9 mouse cellular contexts compared by ENCODE assay signal in genomic region chr2:91986071-91986470, GRCm38 (mm10). TPM values are rescaled to one million over a fixed set of nuclear protein-coding genes. Genes with fewer than 3 reads are reported as not detected.
DNase-seq lines count a peak whose midpoint lies in the region; ATAC-seq and TF ChIP-seq lines count a peak whose summit lies in the region.
"Had no signal": no experiment of that assay in that cellular context is flagged by ENCODE, and none has a peak within 500 bp of the region (broad histone marks: within the 10 kb centered on the region; RNA-seq: fewer than 3 reads in every experiment).

No protein-coding gene starts in this region.

- H3K27me3 ChIP-seq in heart, adult 2 months (ENCODE audit: control insufficient read depth, insufficient read depth, low read length), result no peaks in the 10 kb centered on the region
- H3K27me3 ChIP-seq in embryonic facial prominence, embryonic 10.5 days (replicated peaks; ENCODE audit: low read depth, poor library complexity, severe bottlenecking), result peaks cover 15% of the 10 kb centered on the region; the same call in 1 of the 2 replicates
- no peaks in the 10 kb centered on the region; the same call in 1 of the 2 replicates for H3K27me3 ChIP-seq in liver, embryonic 11.5 days (replicated peaks; ENCODE audit: control insufficient read depth, insufficient read depth, low read length)
- no peaks in the 10 kb centered on the region for H3K27me3 ChIP-seq in neural tube, embryonic 14.5 days (ENCODE audit: control insufficient read depth, insufficient read depth, low read length)

- H3K79me2 ChIP-seq in heart, adult 2 months (replicated peaks; ENCODE audit: control insufficient read depth, insufficient read depth, low read length), result no peaks in the 10 kb centered on the region

- no peak overlapping the region for H3K9ac ChIP-seq in heart, adult 2 months (ENCODE audit: low read depth, low read length)
- H3K9ac ChIP-seq in liver, embryonic 11.5 days (ENCODE audit: low read depth, low read length), result no peak overlapping the region; the same call in 1 of the 2 replicates
- no peak overlapping the region for H3K9ac ChIP-seq in neural tube, embryonic 14.5 days (replicated peaks; ENCODE audit: low read depth, low read length)

- peak; percentile 33 to 40 for DNase-seq in heart, adult 2 months
- DNase-seq in heart, adult 9 months (ENCODE audit: low spot score in 2 of 2), result no peak
- DNase-seq in embryonic facial prominence, embryonic 10.5 days (ENCODE audit: low spot score), result peak; percentile 46
- peak; percentile 57 for DNase-seq in liver, embryonic 11.5 days (ENCODE audit: low spot score)
- no peak for DNase-seq in frontal cortex, postnatal 25 days (ENCODE audit: low spot score in 2 of 2)
- DNase-seq in layer of hippocampus, adult 9-10 months (ENCODE audit: low spot score), result no peak

- ATAC-seq in CD4-positive, CD25-positive, alpha-beta regulatory T cell, adult 4 months, result peak; percentile 48
- ATAC-seq in liver, embryonic 11.5 days (replicated peaks; ENCODE audit: low FRiP score), result peak; percentile 40
- peak; percentile 57 for ATAC-seq in neural tube, embryonic 14.5 days (ENCODE audit: low read depth)

- TF ChIP-seq POLR2A in heart, adult 2 months (IDR thresholded peaks at IDR 0.05; ENCODE audit: insufficient read depth, low read depth, low read length), result no peak

- H3K36me3 ChIP-seq in heart, adult 2 months (ENCODE audit: control insufficient read depth, insufficient read depth, low read length), result no peaks in the 10 kb centered on the region
- H3K36me3 ChIP-seq in embryonic facial prominence, embryonic 10.5 days (replicated peaks), result no peaks in the 10 kb centered on the region
- H3K36me3 ChIP-seq in liver, embryonic 11.5 days (ENCODE audit: control insufficient read depth, insufficient read depth, low read length), result 0 out of 2 replicates have a peak, but pooled peaks cover 3% of the 10 kb centered on the region
- H3K36me3 ChIP-seq in neural tube, embryonic 14.5 days (ENCODE audit: control insufficient read depth, insufficient read depth, low read length), result no peaks in the 10 kb centered on the region

- no peak overlapping the region for H3K4me2 ChIP-seq in liver, embryonic 11.5 days
- H3K4me2 ChIP-seq in neural tube, embryonic 14.5 days (ENCODE audit: low read depth, low read length), result no peak overlapping the region

- H3K27ac ChIP-seq in heart, adult 2 months, result no peak overlapping the region
- H3K27ac ChIP-seq in embryonic facial prominence, embryonic 10.5 days (replicated peaks), result peak overlapping the region; percentile 3; the same call in 1 of the 2 replicates
- peak overlapping the region; percentile 39; the same call in 1 of the 2 replicates for H3K27ac ChIP-seq in liver, embryonic 11.5 days (ENCODE audit: low read depth, low read length)
- H3K27ac ChIP-seq in neural tube, embryonic 14.5 days (ENCODE audit: low read depth, low read length), result no peak overlapping the region

- TF ChIP-seq EP300 in heart, adult 2 months (IDR thresholded peaks at IDR 0.05; ENCODE audit: insufficient read depth, low read depth, low read length), result 0 out of 2 replicates have a peak, but pooled peaks have one; percentile 49

- no peaks in the 10 kb centered on the region; the same call in 1 of the 2 replicates for H3K4me1 ChIP-seq in heart, adult 2 months (ENCODE audit: control insufficient read depth, insufficient read depth, low read length)
- peaks cover 47% of the 10 kb centered on the region for H3K4me1 ChIP-seq in embryonic facial prominence, embryonic 10.5 days
- peaks cover 15% of the 10 kb centered on the region for H3K4me1 ChIP-seq in liver, embryonic 11.5 days (replicated peaks; ENCODE audit: control insufficient read depth, insufficient read depth, low read length)
- peaks cover 8% of the 10 kb centered on the region for H3K4me1 ChIP-seq in neural tube, embryonic 14.5 days (ENCODE audit: control insufficient read depth, insufficient read depth, low read length)

- H3K9me3 ChIP-seq in embryonic facial prominence, embryonic 10.5 days, result no peaks in the 10 kb centered on the region
- H3K9me3 ChIP-seq in liver, embryonic 11.5 days (ENCODE audit: control insufficient read depth, low read length), result peaks cover 2% of the 10 kb centered on the region; the same call in 1 of the 2 replicates
- no peaks in the 10 kb centered on the region for H3K9me3 ChIP-seq in neural tube, embryonic 14.5 days (ENCODE audit: control insufficient read depth, low read length)

- no peak overlapping the region for H3K4me3 ChIP-seq in heart, adult 2 months
- H3K4me3 ChIP-seq in embryonic facial prominence, embryonic 10.5 days, result no peak overlapping the region
- no peak overlapping the region for H3K4me3 ChIP-seq in liver, embryonic 11.5 days (ENCODE audit: low read depth, low read length)
- no peak overlapping the region for H3K4me3 ChIP-seq in neural tube, embryonic 14.5 days (ENCODE audit: low read depth, low read length)

- peak; percentile 60 for TF ChIP-seq CTCF in heart, adult 2 months (IDR thresholded peaks at IDR 0.05)

- WGBS in heart, adult 2 months, result 26% methylated on average over 5 of the region's 5 CpGs
- 4% methylated on average over 5 of the region's 5 CpGs for WGBS in embryonic facial prominence, embryonic 10.5 days
- WGBS in liver, embryonic 11.5 days, result 12% methylated on average over 5 of the region's 5 CpGs
- 5% methylated on average over 5 of the region's 5 CpGs for WGBS in neural tube, embryonic 14.5 days

- intact Hi-C loops in heart, adult 2 months (cut with DNase I), result loop anchor here (1.0 to 5.0 kb wide), 2 partner anchors 42 to 341 kb away; no protein-coding TSS in a partner anchor

RNA-seq across cellular contexts. Expression of gene Dgkz, which starts 10.4 kb away (rescaled TPM):
- 10 to 100 TPM; 35.5 to 37.5 TPM for total RNA-seq in heart, adult 2 months (2021)
- polyA plus RNA-seq in heart, adult 2 months (2012; rRNA removed), result 102 and 118 TPM in 2 replicates
- 100 to 1,000 TPM; 131 to 138 TPM for polyA plus RNA-seq in CD4-positive, CD25-positive, alpha-beta regulatory T cell, adult 4 months (2017; shearing (Covaris generic))
- polyA plus RNA-seq in embryonic facial prominence, embryonic 10.5 days (2016; fragmentation: Nextera tagmentation; extraction: Ambion mirVana), result 42.1 and 45.0 TPM in 2 replicates
- polyA plus RNA-seq in liver, embryonic 11.5 days (2014; fragmentation: Nextera tagmentation; extraction: Ambion mirVana), result 81.4 and 85.9 TPM in 2 replicates
- polyA plus RNA-seq in neural tube, embryonic 14.5 days (2014; fragmentation: Nextera tagmentation; extraction: Ambion mirVana), result 36.7 and 51.1 TPM in 2 replicates

RNA-seq across cellular contexts. Expression of gene Creb3l1, which starts 38.2 kb away (rescaled TPM):
- 1 to 10 TPM; 3.8 to 5.8 TPM for total RNA-seq in heart, adult 2 months (2021)
- 3.3 and 4.5 TPM in 2 replicates for polyA plus RNA-seq in heart, adult 2 months (2012; rRNA removed)
- polyA plus RNA-seq in CD4-positive, CD25-positive, alpha-beta regulatory T cell, adult 4 months (2017; shearing (Covaris generic)), result 1 to 10 TPM in 1 of 2 experiments, under 1 TPM in 1; 0.77 to 1.2 TPM
- polyA plus RNA-seq in embryonic facial prominence, embryonic 10.5 days (2016; fragmentation: Nextera tagmentation; extraction: Ambion mirVana), result 0.93 and 1.0 TPM in 2 replicates
- 5.7 and 6.1 TPM in 2 replicates for polyA plus RNA-seq in liver, embryonic 11.5 days (2014; fragmentation: Nextera tagmentation; extraction: Ambion mirVana)
- polyA plus RNA-seq in neural tube, embryonic 14.5 days (2014; fragmentation: Nextera tagmentation; extraction: Ambion mirVana), result 1.2 and 4.5 TPM in 2 replicates

RNA-seq across cellular contexts. Expression of gene Gm9821, which starts 40.6 kb away (rescaled TPM):
- not detected for total RNA-seq in heart, adult 2 months (2021)
- polyA plus RNA-seq in heart, adult 2 months (2012; rRNA removed), result not detected in 2 replicates
- polyA plus RNA-seq in CD4-positive, CD25-positive, alpha-beta regulatory T cell, adult 4 months (2017; shearing (Covaris generic)), result under 1 TPM; 0.82 to 0.86 TPM
- polyA plus RNA-seq in embryonic facial prominence, embryonic 10.5 days (2016; fragmentation: Nextera tagmentation; extraction: Ambion mirVana), result 0.23 and 0.41 TPM in 2 replicates
- 3.7 and 4.8 TPM in 2 replicates for polyA plus RNA-seq in liver, embryonic 11.5 days (2014; fragmentation: Nextera tagmentation; extraction: Ambion mirVana)
- polyA plus RNA-seq in neural tube, embryonic 14.5 days (2014; fragmentation: Nextera tagmentation; extraction: Ambion mirVana), result 0.33 TPM in 2 replicates

RNA-seq across cellular contexts. Expression of gene Mdk, which starts 54.0 kb away (rescaled TPM):
- total RNA-seq in heart, adult 2 months (2021), result 1 to 10 TPM; 2.5 to 2.8 TPM
- 4.1 and 5.4 TPM in 2 replicates for polyA plus RNA-seq in heart, adult 2 months (2012; rRNA removed)
- 1 to 10 TPM; 1.9 to 3.1 TPM for polyA plus RNA-seq in CD4-positive, CD25-positive, alpha-beta regulatory T cell, adult 4 months (2017; shearing (Covaris generic))
- 2,212 and 2,218 TPM in 2 replicates for polyA plus RNA-seq in embryonic facial prominence, embryonic 10.5 days (2016; fragmentation: Nextera tagmentation; extraction: Ambion mirVana)
- 461 and 501 TPM in 2 replicates for polyA plus RNA-seq in liver, embryonic 11.5 days (2014; fragmentation: Nextera tagmentation; extraction: Ambion mirVana)
- polyA plus RNA-seq in neural tube, embryonic 14.5 days (2014; fragmentation: Nextera tagmentation; extraction: Ambion mirVana), result 93.6 and 155 TPM in 2 replicates

RNA-seq across cellular contexts. Expression of gene Chrm4, which starts 59.0 kb away (rescaled TPM):
- total RNA-seq in heart, adult 2 months (2021), result not detected
- polyA plus RNA-seq in heart, adult 2 months (2012; rRNA removed), result 0.14 and 0.29 TPM in 2 replicates
- under 1 TPM in 1 of 2 experiments, not detected in 1; 0.30 TPM for polyA plus RNA-seq in CD4-positive, CD25-positive, alpha-beta regulatory T cell, adult 4 months (2017; shearing (Covaris generic))
- 0.74 and 1.4 TPM in 2 replicates for polyA plus RNA-seq in embryonic facial prominence, embryonic 10.5 days (2016; fragmentation: Nextera tagmentation; extraction: Ambion mirVana)
- 0.34 and 0.36 TPM in 2 replicates for polyA plus RNA-seq in liver, embryonic 11.5 days (2014; fragmentation: Nextera tagmentation; extraction: Ambion mirVana)
- 1.1 and 1.4 TPM in 2 replicates for polyA plus RNA-seq in neural tube, embryonic 14.5 days (2014; fragmentation: Nextera tagmentation; extraction: Ambion mirVana)
- polyA plus RNA-seq: heart, embryonic 14.5 days had no signal

Comparison
In these comparisons a context has a peak if more than half of its experiments do, and no peak if none do; other contexts are left out.
1. DNase-seq: peak in heart, adult 2 months (2 of 2), embryonic facial prominence, embryonic 10.5 days (single experiment) and liver, embryonic 11.5 days (single experiment); none in heart, adult 9 months (0 of 2), frontal cortex, postnatal 25 days (0 of 2) and layer of hippocampus, adult 9-10 months (single experiment).
2. H3K27ac ChIP-seq: peak in embryonic facial prominence, embryonic 10.5 days (single experiment) and liver, embryonic 11.5 days (single experiment); none in heart, adult 2 months (single experiment) and neural tube, embryonic 14.5 days (single experiment).
3. Peak in every context shown above with its lines, with median percentiles within 50 percentile points of each other: ATAC-seq.